Mouse (Mus musculus) CH12.LX (cell line): ENCODE data around the gene Mrpl34.

ENCODE experiments used
- E2F4 ChIP-seq: IDR thresholded peaks from 2 replicates; pipeline ENCODE4 v1.6.1; 2011; ENCODE audit warnings: low read depth, low read length, improper control_type of control experiment; ENCODE audit not compliant: insufficient replicate concordance
- JUND ChIP-seq: conservative IDR thresholded peaks from 2 replicates; pipeline ENCODE4 v1.6.1; 2011; ENCODE audit warnings: low read depth, low read length, improper control_type of control experiment
- PAX5 ChIP-seq: IDR thresholded peaks from 2 replicates; pipeline ENCODE4 v1.6.1; 2012; ENCODE audit warnings: low read length, inconsistent platforms, mixed read lengths
- POLR2A ChIP-seq: IDR thresholded peaks from 2 replicates; pipeline ENCODE4 v1.6.1; 2011; ENCODE audit warnings: low read depth, mild to moderate bottlenecking, improper control_type of control experiment, low read length
- UBTF ChIP-seq: IDR thresholded peaks from 2 replicates; pipeline ENCODE4 v1.6.1; 2012; ENCODE audit warnings: low read depth, mild to moderate bottlenecking, inconsistent platforms, low read length, improper control_type of control experiment, moderate library complexity
- USF2 ChIP-seq: conservative IDR thresholded peaks from 2 replicates; pipeline ENCODE4 v1.6.1; 2011; ENCODE audit warnings: low read depth, low read length, improper control_type of control experiment
- ZKSCAN1 ChIP-seq: IDR thresholded peaks from 2 replicates; pipeline ENCODE4 v1.6.1; 2012; ENCODE audit warnings: low read depth, inconsistent platforms, low read length, improper control_type of control experiment, borderline replicate concordance
- ZNF384 ChIP-seq: IDR thresholded peaks from 2 replicates; pipeline ENCODE4 v1.6.1; 2012; ENCODE audit warnings: low read depth, low read length, improper control_type of control experiment, inconsistent platforms

GRCm38 (mm10) chr8:71483932-71484331, 19.2 kb downstream of the Mrpl34 start:
- no peak for TF ChIP-seq USF2
- no peak for TF ChIP-seq ZKSCAN1
- no peak for TF ChIP-seq UBTF
- TF ChIP-seq POLR2A, result no peak
- no peak for TF ChIP-seq E2F4
- TF ChIP-seq ZNF384, result no peak
- TF ChIP-seq JUND, result no peak
- TF ChIP-seq PAX5, result no peak
